Mouse (Mus musculus) mature B cell (primary cell): Measurements from ENCODE around the gene Gcn1l1.

Experiments used
- in situ Hi-C: fragments of 300-500 bp; cut with MboI; formaldehyde crosslinking; loops from 2 replicates; pipeline ENCODE4 v1.14.3; 2019

The Gcn1l1 gene

GRCm38 (mm10) chr5:115611566-115611965 is 46.5 kb downstream of the Gcn1l1 start:
- in situ Hi-C loops = no loop called here

- in situ Hi-C loops = no loop called here
These were observed 48.3 kb downstream of the Gcn1l1 start for GRCm38 (mm10) chr5:115613332-115613731.

DNA sequence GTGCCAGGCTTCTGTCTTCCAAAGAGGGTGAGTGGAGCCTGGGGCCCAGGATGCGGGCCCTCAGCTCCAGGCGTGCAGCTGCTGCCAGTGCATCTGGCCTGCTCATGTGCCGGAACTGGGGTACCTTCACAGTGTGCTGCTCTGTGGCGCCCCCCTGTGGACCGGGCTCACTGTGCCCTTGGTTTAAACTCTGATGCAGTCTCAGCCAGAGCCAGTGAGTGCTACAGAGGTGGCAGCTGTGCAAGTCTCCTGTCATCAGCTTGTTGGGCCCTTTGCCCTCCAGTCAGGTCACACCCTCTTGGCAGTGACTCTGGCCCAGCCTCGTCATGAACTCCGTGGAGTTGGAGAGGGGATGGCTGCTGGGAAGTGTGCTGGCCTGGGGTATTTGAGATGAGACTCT is 49.9 kb downstream of the Gcn1l1 start:
- in situ Hi-C loops = no loop called here

- in situ Hi-C loops = no loop called here
These were observed 54.6 kb downstream of the Gcn1l1 start for GRCm38 (mm10) chr5:115619690-115620089.

GRCm38 (mm10) chr5:115622686-115623085 is 57.6 kb downstream of the Gcn1l1 start:
- in situ Hi-C loops = no loop called here

- in situ Hi-C loops = no loop called here
These were observed 58.8 kb downstream of the Gcn1l1 start for GRCm38 (mm10) chr5:115623694-115624440.

GRCm38 (mm10) chr5:115626237-115626886 is 61.3 kb downstream of the Gcn1l1 start:
- in situ Hi-C loops = no loop called here

GRCm38 (mm10) chr5:115628083-115628482 is 63.0 kb downstream of the Gcn1l1 start:
- in situ Hi-C loops = no loop called here

DNA sequence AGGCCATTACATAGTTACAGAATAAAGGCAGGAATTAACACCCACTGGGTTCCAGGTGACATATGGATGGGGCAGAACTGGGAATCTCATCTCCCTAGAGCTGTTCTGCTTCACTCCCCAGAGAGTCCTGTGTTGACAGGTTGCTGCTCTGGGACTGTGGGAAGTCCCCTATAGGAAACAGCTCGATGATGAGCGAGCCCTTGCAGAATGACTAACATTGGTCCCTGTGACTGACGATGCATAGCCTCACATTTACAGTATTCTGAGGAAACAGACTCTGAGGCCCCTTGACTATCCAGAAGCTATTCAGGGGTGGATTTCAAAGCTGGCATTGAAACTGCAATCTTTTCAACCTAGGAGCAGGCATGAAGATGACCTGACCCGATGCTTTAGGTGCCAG is 64.6 kb downstream of the Gcn1l1 start:
- in situ Hi-C loops = no loop called here

DNA sequence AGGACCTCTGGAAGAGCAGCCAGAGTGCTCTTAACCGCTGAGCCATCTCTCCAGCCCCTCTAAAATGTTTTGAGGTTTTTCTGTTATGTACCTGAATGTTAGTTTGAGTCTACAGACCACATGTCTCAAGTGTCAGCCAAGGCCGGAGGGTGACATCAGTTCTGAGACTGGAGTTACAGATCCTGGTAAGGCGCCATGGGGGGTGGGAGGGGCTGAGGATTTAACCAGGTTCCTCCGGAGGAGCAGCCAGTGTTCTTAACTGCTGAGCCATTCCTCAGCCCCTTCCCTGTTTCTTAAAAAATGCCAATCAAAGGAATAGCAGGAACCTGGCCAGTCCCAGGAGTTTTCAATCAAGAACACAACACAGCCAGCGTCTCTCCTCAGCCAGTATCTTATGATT is 65.2 kb downstream of the Gcn1l1 start:
- in situ Hi-C loops = no loop called here

DNA sequence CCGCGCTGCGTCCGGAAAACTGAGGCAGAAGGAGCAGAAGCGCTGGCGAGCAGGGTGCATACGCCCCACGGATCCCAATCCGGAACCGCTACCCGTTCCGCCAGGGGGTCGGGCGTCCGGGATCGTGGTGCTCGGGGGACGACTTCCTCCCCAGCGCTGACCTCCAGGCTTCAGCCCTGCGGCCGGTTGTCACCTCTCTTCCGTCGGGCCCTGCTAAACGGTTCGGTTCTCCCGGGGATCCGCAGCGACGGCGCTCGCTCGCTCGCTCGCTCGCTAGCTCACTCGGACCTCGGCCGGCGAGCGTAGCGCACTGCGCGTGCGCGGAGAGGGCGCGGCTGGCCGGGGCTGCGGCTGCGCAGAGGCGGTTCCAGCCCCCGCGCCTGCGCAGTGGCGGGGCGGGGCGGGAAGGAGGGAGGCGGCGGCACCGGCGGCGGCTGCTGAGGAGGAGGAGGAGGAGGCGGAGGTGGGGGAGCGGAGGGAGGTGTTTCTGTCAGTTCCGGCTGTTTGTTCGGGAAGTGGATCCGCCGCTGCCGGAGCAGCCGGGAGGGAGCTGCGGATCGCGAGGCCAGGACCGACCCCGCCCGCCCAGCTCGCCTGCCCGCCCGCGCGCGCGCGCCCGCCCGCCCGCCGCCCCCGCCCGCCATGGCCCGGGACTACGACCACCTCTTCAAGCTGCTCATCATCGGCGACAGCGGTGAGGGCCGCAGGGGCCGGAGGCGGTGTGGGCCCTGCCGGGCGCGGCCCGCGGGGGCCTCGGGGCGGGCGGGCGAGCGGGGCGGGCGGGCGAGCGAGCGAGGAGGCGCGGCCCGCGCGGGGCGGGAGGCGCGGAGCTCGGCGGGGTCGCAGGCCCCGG is 66.7 kb downstream of the Gcn1l1 start, which contains the start of gene Rab35:
Rab35 (plus strand) TSS at position 404 of the 853 bp plus-strand sequence.
- in situ Hi-C loops = no loop called here

DNA sequence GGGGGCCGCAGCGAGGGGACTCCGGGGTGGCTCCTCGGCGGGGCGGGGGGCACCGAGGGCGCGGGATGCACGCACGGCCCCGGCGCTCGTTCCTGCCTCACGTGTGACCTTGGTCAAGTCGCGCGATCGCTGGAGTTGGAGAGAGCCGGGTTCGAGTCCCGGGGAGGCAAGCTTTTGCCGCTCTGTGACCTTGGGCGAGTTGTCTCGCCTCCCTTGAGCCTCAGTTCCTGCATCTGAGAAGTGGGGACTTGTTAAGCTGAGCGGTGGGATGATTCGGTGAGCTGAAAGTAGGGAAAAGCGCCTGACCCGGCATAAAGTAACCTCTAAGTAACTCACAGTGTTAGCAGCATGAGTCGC is 67.3 kb downstream of the Gcn1l1 start:
- in situ Hi-C loops = no loop called here

DNA sequence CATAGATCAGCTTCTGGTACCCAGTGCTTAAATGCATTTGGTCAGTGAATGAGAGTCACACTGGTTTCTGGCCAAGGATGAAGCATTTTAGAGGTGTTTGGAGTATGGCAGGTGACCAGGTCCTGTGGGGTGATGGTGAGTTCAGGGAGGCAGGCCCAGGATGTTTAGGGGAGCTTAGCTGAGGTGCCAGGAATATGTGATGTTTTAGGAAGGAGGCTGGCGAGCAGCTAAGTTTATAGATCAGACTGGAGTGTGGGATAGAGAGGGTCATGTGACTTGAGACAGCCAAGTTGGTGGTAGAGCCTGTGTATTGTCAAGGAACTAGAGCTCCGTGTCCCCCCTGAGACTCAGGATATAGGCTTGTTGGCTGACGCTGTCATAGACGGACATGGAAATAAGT is 68.0 kb downstream of the Gcn1l1 start:
- in situ Hi-C loops = no loop called here

DNA sequence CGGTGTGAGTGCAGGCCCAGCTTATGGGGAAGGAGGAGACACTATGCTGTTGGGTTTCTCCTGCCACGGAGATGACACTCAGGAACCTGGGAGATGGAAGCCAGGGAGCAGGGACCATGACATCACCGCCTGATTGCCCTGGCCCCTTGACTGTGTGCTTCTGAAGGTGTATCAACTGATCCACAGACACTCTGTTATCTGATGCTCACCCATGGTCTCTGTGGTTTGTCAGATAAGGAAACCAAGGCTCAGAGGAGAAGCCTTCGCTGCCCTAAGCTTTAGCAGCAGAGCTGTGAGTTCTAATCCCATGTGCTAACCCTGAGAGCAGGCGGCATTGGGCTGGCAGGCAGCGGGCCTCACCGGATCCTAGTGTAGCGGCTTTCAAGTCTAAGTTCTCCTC is 69.0 kb downstream of the Gcn1l1 start:
- in situ Hi-C loops = no loop called here

DNA sequence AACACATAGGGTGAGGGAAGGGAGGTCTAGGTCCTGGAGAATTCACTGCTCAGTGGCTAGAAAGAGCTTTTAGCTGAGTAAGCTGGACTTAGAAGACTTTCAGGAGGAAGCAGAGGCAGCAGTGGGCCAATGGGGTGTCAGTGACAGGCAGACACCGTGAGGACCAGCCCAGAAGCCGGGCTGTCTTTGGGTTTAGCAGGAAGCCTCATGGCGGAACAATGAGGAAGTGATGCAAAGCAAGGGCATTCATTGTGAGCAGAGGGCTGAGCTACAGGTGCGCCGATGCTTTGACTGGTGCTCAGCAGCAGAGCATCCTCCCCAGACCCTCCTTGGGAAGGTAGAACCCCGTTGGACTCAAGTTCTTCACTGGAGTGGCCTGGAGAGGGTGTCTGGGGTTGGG is 70.5 kb downstream of the Gcn1l1 start:
- in situ Hi-C loops = no loop called here

DNA sequence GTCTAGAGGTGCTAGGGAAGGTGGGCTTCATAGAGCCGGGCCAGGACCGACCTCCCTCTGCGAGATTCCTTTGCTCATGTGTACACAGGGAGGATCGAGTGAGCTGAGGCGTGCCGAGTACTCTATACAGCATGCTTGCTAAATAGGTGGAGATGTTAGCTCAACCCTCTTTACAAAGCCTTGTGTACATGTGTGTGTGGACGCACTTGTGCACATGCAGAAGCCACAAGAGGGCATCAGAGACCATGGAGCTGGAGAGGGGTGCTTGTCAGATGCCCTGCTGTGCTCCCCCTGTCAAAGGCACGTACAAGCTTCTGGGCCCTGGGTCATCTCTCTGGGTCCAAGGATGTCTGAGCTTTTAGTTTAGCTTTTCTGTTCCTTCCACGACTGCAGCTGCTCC is 79.1 kb downstream of the Gcn1l1 start:
- in situ Hi-C loops = no loop called here

DNA sequence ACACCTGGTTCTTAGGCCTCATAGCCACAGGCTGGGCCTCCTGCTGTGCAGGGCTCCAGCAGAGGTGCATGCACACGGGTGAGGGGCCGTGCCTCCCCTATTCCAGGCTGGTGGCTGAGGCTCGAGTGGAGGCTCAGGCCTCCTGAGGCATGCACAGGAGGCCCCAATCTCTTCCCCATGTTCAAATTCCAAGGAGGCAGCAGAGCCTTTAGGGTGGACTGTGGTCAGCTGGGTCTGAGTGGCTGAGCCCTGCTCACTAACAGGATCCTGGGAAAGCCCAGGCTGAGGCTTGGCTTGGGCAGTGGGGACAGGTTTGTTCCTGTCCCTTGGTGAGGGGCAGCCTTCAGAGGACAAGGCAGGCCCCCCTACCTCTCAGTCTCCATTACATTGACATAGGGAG is 83.8 kb downstream of the Gcn1l1 start:
- in situ Hi-C loops = no loop called here

- in situ Hi-C loops = no loop called here
These were observed 84.6 kb downstream of the Gcn1l1 start for GRCm38 (mm10) chr5:115649699-115650098.

- in situ Hi-C loops = no loop called here
These were observed 85.8 kb downstream of the Gcn1l1 start for GRCm38 (mm10) chr5:115650885-115651284.

GRCm38 (mm10) chr5:115651821-115652220 is 86.8 kb downstream of the Gcn1l1 start:
- in situ Hi-C loops = no loop called here

DNA sequence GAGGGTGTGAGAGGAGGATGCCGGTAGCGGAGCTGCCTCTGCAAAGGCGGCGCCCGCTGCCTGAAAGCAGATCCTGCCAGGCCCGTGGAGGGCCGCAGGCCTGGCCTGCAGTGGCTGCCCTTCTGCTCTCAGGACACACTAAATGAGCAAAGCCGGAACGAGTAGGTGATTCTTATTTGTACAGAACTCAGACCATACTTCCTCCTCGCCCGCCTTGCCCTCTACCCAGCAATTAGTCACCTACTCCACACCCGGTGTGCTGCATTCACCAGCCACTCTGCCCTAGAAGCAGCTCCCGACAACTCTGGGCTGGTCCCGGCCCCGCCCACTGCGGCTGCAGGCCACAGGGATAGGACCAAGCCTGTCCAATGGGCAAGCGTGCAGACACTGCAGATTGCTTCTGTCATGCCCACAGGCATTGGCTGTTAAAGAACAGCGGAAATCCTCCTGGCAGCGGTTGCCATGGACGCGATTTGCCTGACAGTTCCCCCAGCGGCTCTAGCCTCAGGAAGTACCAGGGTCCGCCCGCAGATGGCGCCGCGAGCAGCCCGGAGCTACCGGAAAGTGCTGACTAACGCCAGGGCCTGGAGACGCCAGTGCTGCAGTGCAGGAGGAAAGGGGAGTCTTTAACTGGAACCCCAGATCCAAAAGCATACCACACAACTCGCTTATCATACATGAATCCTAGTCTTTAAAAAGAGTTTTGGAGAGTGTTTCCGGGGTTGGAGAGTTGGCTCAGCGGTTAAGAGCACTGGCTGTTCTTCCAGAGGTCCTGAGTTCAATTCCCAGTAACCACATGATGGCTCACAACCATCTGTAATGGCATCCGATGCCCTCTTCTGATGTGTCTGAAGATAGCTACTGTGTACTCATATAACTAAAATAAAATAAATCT is 87.9 kb downstream of the Gcn1l1 start:
- in situ Hi-C loops = no loop called here

- in situ Hi-C loops = no loop called here
These were observed 88.7 kb downstream of the Gcn1l1 start for GRCm38 (mm10) chr5:115653776-115654175.
